Mouse (Mus musculus) CH12.LX (cell line): Measurements from ENCODE around the gene Efnb1. TPM values are rescaled to one million over a fixed set of nuclear protein-coding genes. Genes with fewer than 3 reads are reported as not detected.
A peak's percentile ranks its signal among the peaks of the same experiment; 100 is the strongest.

Experiments used
- DNase-seq: peaks from one replicate; pipeline ENCODE4 v3.0.0-alpha.2; 2013; ENCODE audit errors: extremely low read depth
- H3K27ac ChIP-seq: 2 replicates; pipeline ENCODE4 v1.5.1; 2012; ENCODE audit warnings: low read depth, mild to moderate bottlenecking, control low read depth, moderate library complexity; ENCODE audit not compliant: insufficient read depth
- H3K27me3 ChIP-seq: replicated peaks from 2 replicates; pipeline ENCODE3; 2012; ENCODE audit warnings: inconsistent platforms
- H3K36me3 ChIP-seq, 2 experiments: replicated peaks in 1 of 2; 2 replicates each; pipeline versions ENCODE3 to v1.6.1; 2012; ENCODE audit warnings: inconsistent platforms in 1 of 2, low read length in 1 of 2, mild to moderate bottlenecking in 1 of 2, mixed read lengths in 1 of 2, moderate library complexity in 1 of 2; ENCODE audit not compliant: control insufficient read depth in 1 of 2, insufficient read depth in 1 of 2
- H3K4me1 ChIP-seq, 2 experiments: 2 replicates each; pipeline ENCODE4 v1.6.1; 2012; ENCODE audit warnings: inconsistent platforms in 1 of 2, moderate library complexity in 1 of 2; ENCODE audit not compliant: insufficient read depth in 2 of 2, control insufficient read depth in 1 of 2
- H3K4me2 ChIP-seq: 2 replicates; pipeline ENCODE4 v1.6.1; 2012; ENCODE audit warnings: low read depth, mild to moderate bottlenecking, control low read depth; ENCODE audit not compliant: poor library complexity, insufficient read depth, severe bottlenecking
- H3K4me3 ChIP-seq, 3 experiments: fragments of 150-350 bp in 1 of 3; sonication (generic) in 1 of 3; replicated peaks in 1 of 3; 2 replicates each; pipeline versions ENCODE3 to v1.5.1; 2011 to 2012; ENCODE audit warnings: low read depth in 2 of 3, low read length in 2 of 3, mild to moderate bottlenecking in 2 of 3, moderate library complexity in 2 of 3, control low read depth in 1 of 3, improper control_type of control experiment in 1 of 3, inconsistent platforms in 1 of 3, mixed read lengths in 1 of 3; ENCODE audit not compliant: poor library complexity in 1 of 3
- H3K79me2 ChIP-seq: replicated peaks from 2 replicates; pipeline ENCODE4 v1.6.1; 2012; ENCODE audit warnings: mild to moderate bottlenecking, moderate library complexity; ENCODE audit not compliant: control insufficient read depth, poor library complexity, insufficient read depth, severe bottlenecking; ENCODE audit errors: extremely low read depth
- H3K9ac ChIP-seq: 2 replicates; pipeline ENCODE4 v1.6.1; 2012; ENCODE audit warnings: low read depth, mild to moderate bottlenecking, control low read depth, moderate library complexity; ENCODE audit not compliant: insufficient read depth
- H3K9me3 ChIP-seq: replicated peaks from 2 replicates; pipeline ENCODE3; 2012; ENCODE audit warnings: low read length, inconsistent platforms, mixed read lengths
- CTCF ChIP-seq, 2 experiments: IDR thresholded peaks in 1 of 2; conservative IDR thresholded peaks in 1 of 2; 2 replicates each; pipeline ENCODE4 v1.5.1; 2011 to 2012; ENCODE audit warnings: low read depth in 2 of 2, low read length in 2 of 2, improper control_type of control experiment in 1 of 2, inconsistent platforms in 1 of 2, mild to moderate bottlenecking in 1 of 2, moderate library complexity in 1 of 2
- HCFC1 ChIP-seq: IDR thresholded peaks from 2 replicates; pipeline ENCODE4 v1.6.1; 2012; ENCODE audit warnings: low read depth, mild to moderate bottlenecking, inconsistent platforms, low read length, improper control_type of control experiment
- KAT2A ChIP-seq: IDR thresholded peaks from 2 replicates; pipeline ENCODE4 v1.6.1; 2012; ENCODE audit warnings: low read length, improper control_type of control experiment, inconsistent platforms; ENCODE audit not compliant: insufficient replicate concordance
- MYC ChIP-seq: IDR thresholded peaks from 2 replicates; pipeline ENCODE4 v1.6.1; 2011; ENCODE audit warnings: low read depth, mild to moderate bottlenecking, improper control_type of control experiment, low read length
- PAX5 ChIP-seq: IDR thresholded peaks from 2 replicates; pipeline ENCODE4 v1.6.1; 2012; ENCODE audit warnings: low read length, inconsistent platforms, mixed read lengths
- POLR2AphosphoS2 ChIP-seq: IDR thresholded peaks from 2 replicates; pipeline ENCODE4 v1.6.1; 2011; ENCODE audit warnings: low read depth, low read length, improper control_type of control experiment
- SIN3A ChIP-seq: IDR thresholded peaks from 2 replicates; pipeline ENCODE4 v1.6.1; 2012; ENCODE audit warnings: low read length, improper control_type of control experiment, inconsistent platforms
- SMC3 ChIP-seq: IDR thresholded peaks from 2 replicates; pipeline ENCODE4 v1.6.1; 2011; ENCODE audit warnings: low read depth, low read length, improper control_type of control experiment
- TBP ChIP-seq: conservative IDR thresholded peaks from 2 replicates; pipeline ENCODE4 v1.6.1; 2011; ENCODE audit warnings: low read depth, low read length, improper control_type of control experiment
- UBTF ChIP-seq: IDR thresholded peaks from 2 replicates; pipeline ENCODE4 v1.6.1; 2012; ENCODE audit warnings: low read depth, mild to moderate bottlenecking, inconsistent platforms, low read length, improper control_type of control experiment, moderate library complexity
- USF1 ChIP-seq: IDR thresholded peaks from 2 replicates; pipeline ENCODE4 v1.6.1; 2014; ENCODE audit warnings: low read depth, mild to moderate bottlenecking, inconsistent platforms, low read length, improper control_type of control experiment
- ZC3H11A ChIP-seq: IDR thresholded peaks from 2 replicates; pipeline ENCODE4 v1.6.1; 2012; ENCODE audit warnings: low read depth, mild to moderate bottlenecking, inconsistent platforms, low read length, improper control_type of control experiment
- dilution Hi-C: fragments of 300-500 bp; cut with MboI; formaldehyde crosslinking; loops from 2 replicates; pipeline ENCODE4 v1.14.3; 2020; ENCODE audit warnings: low sequenced_read_pairs; ENCODE audit not compliant: extremely low pct_unique_long_range_greater_than_20kb, extremely low pct_ligation_motif_present
- in situ Hi-C: fragments of 300-500 bp; cut with MboI; formaldehyde crosslinking; loops from 3 replicates; pipeline ENCODE4 v1.14.3; 2019; ENCODE audit warnings: low sequenced_read_pairs, low pct_ligation_motif_present, low pct_unique_long_range_greater_than_20kb, mixed read lengths
- polyA plus RNA-seq: library from polyadenylated mRNA; unstranded; fragments of >175 nt; gene quantifications from 2 replicates; pipeline ENCODE4 v1.2.1, GENCODE M21; 2012; ENCODE audit warnings: low read depth; ENCODE audit not compliant: insufficient read length
- total RNA-seq, 2 experiments: library from RNA; depleted of rRNA; stranded (reverse); fragments of 300-350 nt in 1 of 2; fragments of >200 nt in 1 of 2; gene quantifications; 2 replicates each; pipeline ENCODE4 v1.2.3; 2012 to 2014

The Efnb1 gene
- total and polyA plus RNA-seq, 3 experiments: 1.2 to 1.8 (median 1.4) TPM

DNA sequence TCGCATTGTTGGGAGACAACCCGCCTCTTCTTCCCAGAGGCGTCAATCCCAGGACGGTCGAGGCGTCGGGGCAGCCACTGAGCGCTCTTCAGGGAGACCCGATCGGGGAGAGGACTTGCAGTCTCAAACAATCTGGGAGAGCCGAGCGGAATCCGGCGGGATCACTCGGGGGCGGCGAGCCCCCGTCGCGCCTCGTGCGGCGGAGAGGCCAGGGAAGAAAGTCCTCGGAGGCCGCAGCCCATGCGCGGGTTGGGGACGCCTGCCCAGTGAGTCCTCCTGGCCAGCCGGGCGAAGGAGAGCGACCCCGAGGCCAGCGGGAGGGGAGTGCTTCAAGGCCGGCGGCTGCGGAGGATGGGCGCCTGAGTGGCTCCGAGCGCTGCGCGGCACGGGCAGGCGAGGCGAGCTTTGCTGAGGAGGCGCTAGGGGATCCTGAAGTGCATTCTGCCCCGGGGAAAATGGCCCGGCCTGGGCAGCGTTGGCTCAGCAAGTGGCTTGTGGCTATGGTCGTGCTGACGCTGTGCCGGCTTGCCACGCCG is 569 bp downstream of the Efnb1 start:
- Histone ChIP-seq H3K27me3 (no peaks in the 10 kb centered on the region), H3K27ac (no peak overlapping the region), H3K9ac (peak overlapping the region; percentile 48), H3K79me2 (no peaks in the 10 kb centered on the region), H3K4me2 (peak overlapping the region; percentile 58), H3K9me3 (no peaks in the 10 kb centered on the region), H3K4me3 (peak overlapping the region; percentile 28 to 55 (median 50)), H3K36me3 (no peaks in the 10 kb centered on the region), H3K4me1 (peaks cover 0 to under 1% of the 10 kb centered on the region in 2 experiments; a peak in 1 of 4 replicates)
- no peak for DNase-seq
- in situ Hi-C loops (loop anchor here (10.0 to 25.0 kb wide), 3 partner anchors 276 to 451 kb away; no protein-coding TSS in a partner anchor), dilution Hi-C loops (no loop called here)
- TF ChIP-seq UBTF (0 out of 2 replicates have a peak, but pooled peaks have one; percentile 25), ZC3H11A (no peak)

DNA sequence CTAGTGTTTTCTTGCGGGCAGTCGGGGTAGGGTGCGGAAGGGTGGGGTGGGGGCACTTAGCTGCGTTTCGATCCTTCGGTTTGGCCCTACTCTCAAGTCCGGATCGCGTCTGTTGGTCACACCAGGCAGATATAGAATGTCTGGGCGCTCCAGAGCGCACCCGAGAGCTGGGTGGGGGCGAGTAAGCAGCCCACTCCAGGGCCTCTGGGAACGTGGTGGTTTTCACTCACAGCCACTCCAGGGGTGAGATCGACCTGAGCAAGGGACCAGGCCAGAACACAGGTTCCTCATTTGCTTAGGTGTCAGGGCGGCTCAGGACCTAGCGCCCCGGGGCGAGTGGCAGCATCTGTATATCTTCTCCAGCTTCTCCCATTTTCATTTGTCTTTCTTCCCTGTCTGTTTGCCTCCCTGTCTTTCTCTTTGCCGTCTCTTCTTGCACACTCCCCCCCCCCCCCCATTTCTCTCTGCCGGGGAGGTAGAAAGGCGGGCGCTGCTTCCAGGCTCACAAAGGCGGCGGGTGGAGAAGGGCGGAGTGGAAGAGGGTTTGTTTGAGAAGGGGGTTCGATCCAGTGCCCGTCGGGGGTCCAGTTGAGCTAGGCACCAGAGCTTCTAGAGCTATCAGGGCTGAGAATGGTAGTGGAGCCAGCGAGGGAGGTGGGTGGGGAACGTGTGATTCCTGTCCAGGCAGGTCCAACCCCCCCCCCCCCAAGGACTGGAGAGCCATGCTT is 1.4 kb downstream of the Efnb1 start:
- in situ Hi-C loops (loop anchor here (10.0 to 25.0 kb wide), 3 partner anchors 275 to 450 kb away; no protein-coding TSS in a partner anchor), dilution Hi-C loops (no loop called here)
- Histone ChIP-seq H3K4me2 (peak overlapping the region; percentile 58; the same call in 1 of the 2 replicates), H3K9ac (no peak overlapping the region), H3K9me3 (no peaks in the 10 kb centered on the region), H3K36me3 (no peaks in the 10 kb centered on the region), H3K4me3 (peak overlapping the region in 2 of 3 experiments; percentile 50 to 55), H3K4me1 (peaks cover 0 to 9% of the 10 kb centered on the region in 2 experiments; a peak in 1 of 4 replicates), H3K79me2 (no peaks in the 10 kb centered on the region), H3K27ac (no peak overlapping the region), H3K27me3 (no peaks in the 10 kb centered on the region)
- TF ChIP-seq TBP (no peak), SIN3A (no peak), KAT2A (no peak), HCFC1 (no peak), POLR2AphosphoS2 (no peak), PAX5 (no peak), CTCF (conservative IDR thresholded peaks at IDR 0.05 in 1 of 2, IDR thresholded peaks at IDR 0.05 in 1 of 2; ENCODE audit: low read depth in 2 of 2, low read length in 2 of 2) (no peak), UBTF (no peak), USF1 (no peak), MYC (no peak), SMC3 (no peak)
- DNase-seq: no peak
